ENCODE assay signal across 20 mouse cellular contexts in genomic region chr12:116061561-116062193, GRCm38 (mm10). TPM values are rescaled to one million over a fixed set of nuclear protein-coding genes. Genes with fewer than 3 reads are reported as not detected.
DNase-seq lines count a peak whose midpoint lies in the region; ATAC-seq lines count a peak whose summit lies in the region.
"Had no signal": no experiment of that assay in that cellular context is flagged by ENCODE, and none has a peak within 500 bp of the region (broad histone marks: within the 10 kb centered on the region; RNA-seq: fewer than 3 reads in every experiment).

No protein-coding gene starts in this region.

- peaks cover 52% of the 10 kb centered on the region for H3K36me3 ChIP-seq in kidney, embryonic 15.5 days
- H3K36me3 ChIP-seq in embryonic facial prominence, embryonic 14.5 days (ENCODE audit: control insufficient read depth, insufficient read depth, low read length): peaks cover 53% of the 10 kb centered on the region
- peaks cover 54% of the 10 kb centered on the region for H3K36me3 ChIP-seq in forebrain, embryonic 15.5 days

- H3K4me1 ChIP-seq in kidney, embryonic 15.5 days: no peaks in the 10 kb centered on the region
- no peaks in the 10 kb centered on the region for H3K4me1 ChIP-seq in embryonic facial prominence, embryonic 14.5 days (ENCODE audit: control insufficient read depth, insufficient read depth, low read length)
- no peaks in the 10 kb centered on the region for H3K4me1 ChIP-seq in forebrain, embryonic 15.5 days
- H3K4me1 ChIP-seq: heart, embryonic 15.5 days; limb, embryonic 12.5 days; liver, embryonic 13.5 days; lung, embryonic 15.5 days had no signal

- WGBS in kidney, embryonic 15.5 days: 97% methylated on average over 5 of the region's 5 CpGs
- WGBS in embryonic facial prominence, embryonic 14.5 days: 93% methylated on average over 5 of the region's 5 CpGs
- 94% methylated on average over 5 of the region's 5 CpGs for WGBS in forebrain, embryonic 15.5 days

- ATAC-seq in kidney, embryonic 15.5 days (replicated peaks; ENCODE audit: low FRiP score): 0 out of 2 replicates have a peak, but pooled peaks have one; percentile 29
- 0 out of 2 replicates have a peak, but pooled peaks have one; percentile 41 for ATAC-seq in embryonic facial prominence, embryonic 14.5 days (ENCODE audit: low read depth)
- 0 out of 2 replicates have a peak, but pooled peaks have one; percentile 15 for ATAC-seq in forebrain, embryonic 15.5 days (replicated peaks)
- ATAC-seq in megakaryocyte progenitor cell, adult 5-6 weeks (replicated peaks; ENCODE audit: poor library complexity): 0 out of 2 replicates have a peak, but pooled peaks have one; percentile 11
- ATAC-seq: intestine, embryonic 16.5 days had no signal

- H3K27ac ChIP-seq in kidney, embryonic 15.5 days: no peak overlapping the region
- no peak overlapping the region for H3K27ac ChIP-seq in embryonic facial prominence, embryonic 14.5 days (replicated peaks; ENCODE audit: low read depth, low read length)
- no peak overlapping the region for H3K27ac ChIP-seq in forebrain, embryonic 15.5 days (replicated peaks)
- H3K27ac ChIP-seq: heart, embryonic 15.5 days; limb, embryonic 12.5 days; liver, embryonic 13.5 days; lung, embryonic 15.5 days; macrophage had no signal

- H3K4me2 ChIP-seq in kidney, embryonic 15.5 days: no peak overlapping the region
- H3K4me2 ChIP-seq in embryonic facial prominence, embryonic 14.5 days (ENCODE audit: low read depth, low read length): no peak overlapping the region
- no peak overlapping the region for H3K4me2 ChIP-seq in forebrain, embryonic 15.5 days (replicated peaks)
- H3K4me2 ChIP-seq: heart, embryonic 15.5 days; limb, embryonic 12.5 days; liver, embryonic 13.5 days; lung, embryonic 15.5 days had no signal

- H3K27me3 ChIP-seq in kidney, embryonic 15.5 days: no peaks in the 10 kb centered on the region
- H3K27me3 ChIP-seq in embryonic facial prominence, embryonic 14.5 days (replicated peaks; ENCODE audit: control insufficient read depth, insufficient read depth, low read length): no peaks in the 10 kb centered on the region
- no peaks in the 10 kb centered on the region for H3K27me3 ChIP-seq in forebrain, embryonic 15.5 days
- H3K27me3 ChIP-seq: heart, embryonic 15.5 days; limb, embryonic 12.5 days; liver, embryonic 13.5 days; lung, embryonic 15.5 days had no signal

- no peak overlapping the region for H3K4me3 ChIP-seq in kidney, embryonic 15.5 days (replicated peaks)
- H3K4me3 ChIP-seq in embryonic facial prominence, embryonic 14.5 days (ENCODE audit: low read depth, low read length): no peak overlapping the region
- no peak overlapping the region for H3K4me3 ChIP-seq in forebrain, embryonic 15.5 days
- H3K4me3 ChIP-seq: erythroblast, embryonic 14.5 days; heart, embryonic 15.5 days; limb, embryonic 12.5 days; liver, embryonic 13.5 days; lung, embryonic 15.5 days had no signal

- H3K9me3 ChIP-seq in kidney, embryonic 15.5 days (replicated peaks): peaks cover 40% of the 10 kb centered on the region
- H3K9me3 ChIP-seq in embryonic facial prominence, embryonic 14.5 days (ENCODE audit: control insufficient read depth, low read length): peaks cover 59% of the 10 kb centered on the region
- peaks cover 42% of the 10 kb centered on the region for H3K9me3 ChIP-seq in forebrain, embryonic 15.5 days

- intact Hi-C loops in left cerebral cortex, postnatal 14 days (cut with DNase I): no loop called here

- no peak for DNase-seq in kidney, postnatal 25 days
- no peak for DNase-seq in embryonic facial prominence, embryonic 14.5 days (ENCODE audit: low spot score)
- DNase-seq in left cerebral cortex, postnatal 14 days (ENCODE audit: low spot score in 2 of 2): no peak
- DNase-seq in cerebellum, postnatal 36 days: no peak
- DNase-seq in ovary, postnatal 36 days (ENCODE audit: low spot score): no peak
- DNase-seq: adrenal gland, adult 2 months; cerebellum, adult 2 months; gastrocnemius, postnatal 14 days; heart, postnatal 4 days; liver, embryonic 13.5 days; thymus, postnatal 14 days had no signal

- no peak overlapping the region for H3K9ac ChIP-seq in kidney, embryonic 15.5 days
- H3K9ac ChIP-seq in embryonic facial prominence, embryonic 14.5 days (ENCODE audit: low read depth, low read length): no peak overlapping the region
- H3K9ac ChIP-seq in forebrain, embryonic 15.5 days (replicated peaks): no peak overlapping the region
- H3K9ac ChIP-seq: heart, embryonic 15.5 days; limb, embryonic 12.5 days; liver, embryonic 13.5 days; lung, embryonic 15.5 days had no signal

RNA-seq across cellular contexts. Expression of gene Zfp386, which starts 14.2 kb away (rescaled TPM):
- 48.1 and 48.8 TPM in 2 replicates for polyA plus RNA-seq in kidney, embryonic 15.5 days (2015; fragmentation: Nextera tagmentation; extraction: Ambion mirVana)
- polyA plus RNA-seq in embryonic facial prominence, embryonic 14.5 days (2014; fragmentation: Nextera tagmentation; extraction: Ambion mirVana): 41.7 and 51.2 TPM in 2 replicates
- polyA plus RNA-seq in forebrain, embryonic 15.5 days (2015; fragmentation: Nextera tagmentation; extraction: Ambion mirVana): 64.1 and 69.5 TPM in 2 replicates
- total RNA-seq in megakaryocyte progenitor cell, adult 5-6 weeks (2015): 48.7 and 59.7 TPM in 2 replicates
- total RNA-seq in megakaryocyte progenitor cell, adult 5-6 weeks (2017): 35.5 and 37.2 TPM in 2 replicates
- 10 to 100 TPM; 36.7 to 38.9 TPM for total RNA-seq in left cerebral cortex, postnatal 14 days (2021)

RNA-seq across cellular contexts. Expression of gene Vipr2, which starts 15.8 kb away (rescaled TPM):
- polyA plus RNA-seq in kidney, embryonic 15.5 days (2015; fragmentation: Nextera tagmentation; extraction: Ambion mirVana): 0.86 and 1.2 TPM in 2 replicates
- polyA plus RNA-seq in embryonic facial prominence, embryonic 14.5 days (2014; fragmentation: Nextera tagmentation; extraction: Ambion mirVana): 3.6 and 3.8 TPM in 2 replicates
- polyA plus RNA-seq in forebrain, embryonic 15.5 days (2015; fragmentation: Nextera tagmentation; extraction: Ambion mirVana): 0.43 and 0.60 TPM in 2 replicates
- 0.64 and 2.3 TPM in 2 replicates for total RNA-seq in megakaryocyte progenitor cell, adult 5-6 weeks (2015)
- total RNA-seq in megakaryocyte progenitor cell, adult 5-6 weeks (2017): 2.4 and 3.4 TPM in 2 replicates
- total RNA-seq in left cerebral cortex, postnatal 14 days (2021): 1 to 10 TPM; 1.3 to 1.4 TPM
- polyA plus RNA-seq: erythroblast, embryonic 14.5 days had no signal
